Mouse (Mus musculus) lung, adult 2 months (tissue): ENCODE data around the gene Gan. TPM values are rescaled to one million over a fixed set of nuclear protein-coding genes. Genes with fewer than 3 reads are reported as not detected.

Experiments
- DNase-seq: peaks from one replicate; pipeline ENCODE4 v3.0.0; 2022
- H3K4me1 ChIP-seq: fragments of 200-500 bp; 2 replicates; pipeline ENCODE4 v1.6.1; 2011; ENCODE audit warnings: low read length; ENCODE audit not compliant: control insufficient read depth, insufficient read depth
- H3K4me3 ChIP-seq: fragments of 200-500 bp; replicated peaks from 2 replicates; pipeline ENCODE3; 2011; ENCODE audit warnings: low read depth, mild to moderate bottlenecking, control low read depth, low read length; ENCODE audit errors: extremely low read depth
- CTCF ChIP-seq: fragments of 200-500 bp; IDR thresholded peaks from 2 replicates; pipeline ENCODE4 v1.5.1; 2011; ENCODE audit warnings: mild to moderate bottlenecking, low read length, control low read depth; ENCODE audit not compliant: insufficient read depth
- POLR2A ChIP-seq: fragments of 200-500 bp; IDR thresholded peaks from 2 replicates; pipeline ENCODE4 v1.6.1; 2011; ENCODE audit warnings: low read depth, mild to moderate bottlenecking, control low read depth, low read length, borderline replicate concordance; ENCODE audit errors: extremely low read depth
- WGBS: fragments of 180-500 bp; shearing (Covaris S2); methylation state at CpG from one replicate; pipeline ENCODE4 v1.1.7; 2018; 5-methylcytosine and 5-hydroxymethylcytosine counted together
- polyA plus RNA-seq: library from polyadenylated mRNA; depleted of rRNA; stranded (reverse); fragments of >200 nt; gene quantifications from 2 replicates; pipeline ENCODE4 v1.2.3, GENCODE M21; 2012

Gan gene
- polyA plus RNA-seq, 1 experiment, result 8.6 TPM

DNA sequence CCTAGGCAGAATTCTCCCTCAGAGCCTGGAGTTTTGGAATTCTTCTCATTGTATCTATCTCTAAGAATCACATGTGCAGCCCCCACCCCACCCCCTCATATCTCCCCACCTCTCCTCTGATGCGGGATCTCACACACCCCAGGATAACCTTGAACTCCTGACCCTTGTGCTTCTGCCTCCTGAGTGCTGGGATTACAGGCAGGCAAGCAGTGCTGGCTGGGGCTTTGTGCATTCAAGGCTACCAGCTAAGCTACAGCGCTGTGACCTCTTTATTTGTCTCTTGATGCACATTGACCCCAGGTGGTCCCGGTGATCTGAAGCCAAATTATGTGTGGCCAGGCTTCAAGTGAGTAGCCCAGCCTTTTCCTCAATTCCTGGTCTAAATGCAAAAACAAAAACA lies 83.9 kb downstream of the Gan start:
- Histone ChIP-seq H3K4me1 (no peaks in the 10 kb centered on the region), H3K4me3 (no peak overlapping the region)
- DNase-seq, result no peak
- TF ChIP-seq POLR2A (no peak), CTCF (no peak)
- WGBS, result 49% methylated on average over 3 of the region's 3 CpGs

DNA sequence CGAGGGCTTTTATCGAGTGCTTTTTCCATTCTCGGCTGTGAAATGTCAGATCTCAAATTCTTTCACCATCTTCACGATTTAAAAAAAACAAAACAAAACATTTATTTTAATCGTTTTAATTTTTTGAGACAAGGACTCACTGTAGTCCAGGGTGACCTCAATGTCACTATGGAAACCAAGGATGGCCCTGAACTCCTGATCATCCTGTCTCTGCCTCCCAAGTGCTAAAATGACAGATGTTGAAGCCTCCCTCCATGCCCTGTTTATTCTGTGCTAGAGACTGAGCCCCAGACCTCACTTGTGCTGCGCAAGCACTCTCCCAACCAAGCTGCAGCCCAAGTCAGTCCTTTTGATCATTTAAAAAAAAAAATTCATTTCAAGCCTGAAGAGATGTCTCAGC lies 84.4 kb downstream of the Gan start:
- DNase-seq, result no peak
- TF ChIP-seq CTCF (no peak), POLR2A (no peak)
- no peak overlapping the region for H3K4me3 ChIP-seq
- H3K4me1 ChIP-seq, result no peaks in the 10 kb centered on the region
- 65% methylated on average over 6 of the region's 6 CpGs for WGBS

DNA sequence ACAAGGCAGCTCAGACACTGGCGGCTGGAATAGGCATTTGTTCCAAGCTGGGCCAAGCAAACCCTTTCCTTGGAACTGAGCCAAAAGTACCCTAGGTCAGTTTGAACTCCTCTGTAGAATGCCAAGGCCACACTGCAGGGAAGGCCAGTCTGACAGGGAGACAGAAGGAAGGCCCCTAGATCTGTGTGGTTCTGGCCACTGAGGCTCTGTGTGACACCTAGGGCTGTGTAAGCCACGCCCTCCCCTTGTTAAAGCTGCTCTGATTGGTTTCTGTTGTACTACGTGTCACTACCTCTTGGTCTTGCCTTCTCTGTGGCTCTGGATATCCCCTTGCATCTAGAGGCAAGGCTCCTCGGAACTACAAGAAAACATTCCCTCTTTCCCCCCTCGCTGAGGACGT lies 86.7 kb downstream of the Gan start:
- Histone ChIP-seq H3K4me1 (no peaks in the 10 kb centered on the region), H3K4me3 (no peak overlapping the region)
- DNase-seq, result no peak
- WGBS, result 71% methylated on average over 6 of the region's 6 CpGs
- TF ChIP-seq POLR2A, result no peak
- TF ChIP-seq CTCF, result no peak

DNA sequence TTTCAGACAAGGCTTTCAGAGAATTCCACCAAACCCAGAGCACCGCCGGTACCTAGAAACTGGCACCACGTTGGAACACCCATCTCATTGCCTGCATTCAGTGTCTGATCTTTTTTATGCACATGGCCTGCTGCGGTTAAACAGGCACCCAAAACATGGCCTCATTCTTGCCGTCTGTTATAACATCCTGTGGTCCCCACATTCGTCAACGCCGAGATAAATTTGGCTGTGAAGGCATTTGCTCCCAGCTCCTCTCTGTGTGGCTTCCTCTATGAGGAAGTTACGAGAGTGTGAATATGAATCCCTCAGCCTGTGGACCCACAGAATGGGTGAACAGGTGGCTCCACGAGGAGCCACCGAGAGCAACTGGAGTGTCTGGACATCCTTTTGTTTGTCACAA lies 90.4 kb downstream of the Gan start:
- no peak for TF ChIP-seq POLR2A
- TF ChIP-seq CTCF, result no peak

DNA sequence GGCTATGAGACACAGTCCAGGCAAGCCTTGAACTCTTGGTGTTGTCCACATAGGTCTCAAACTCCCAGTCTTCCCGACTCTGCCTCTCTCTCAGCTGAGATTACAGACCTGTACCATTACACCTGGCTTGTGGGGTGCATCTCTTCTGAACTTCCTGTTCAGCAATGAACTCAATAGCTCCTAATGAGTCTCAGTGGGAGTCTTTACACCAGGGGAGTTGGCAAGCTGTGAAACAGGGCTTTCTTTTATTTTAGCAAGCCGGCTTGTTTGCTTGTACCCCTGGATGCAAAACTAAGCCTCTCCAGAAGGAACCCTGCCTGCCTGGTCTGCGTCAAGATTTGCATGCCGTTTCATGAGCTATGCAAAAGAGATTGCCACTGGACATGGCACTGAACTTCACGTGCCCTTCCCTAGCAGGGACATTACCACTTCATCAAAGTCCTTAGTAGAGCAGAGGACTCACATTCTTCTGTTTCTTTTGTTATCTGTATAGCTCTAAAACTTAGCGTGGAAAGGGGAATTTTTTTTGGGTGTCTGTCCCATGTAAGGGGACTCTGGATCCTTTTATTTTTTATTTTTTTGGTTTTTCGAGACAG lies 93.2 kb downstream of the Gan start:
- no peak for DNase-seq
- no peak for TF ChIP-seq CTCF
- no peak for TF ChIP-seq POLR2A
- Histone ChIP-seq H3K4me3 (no peak overlapping the region), H3K4me1 (no peaks in the 10 kb centered on the region)
- 62% methylated on average over 7 of the region's 7 CpGs for WGBS

More for the DNA sequence above, 90.4 kb downstream of the Gan start:
- WGBS, result 47% methylated on average over 11 of the region's 11 CpGs
- Histone ChIP-seq H3K4me3 (no peak overlapping the region), H3K4me1 (no peaks in the 10 kb centered on the region)
- DNase-seq, result no peak

DNA sequence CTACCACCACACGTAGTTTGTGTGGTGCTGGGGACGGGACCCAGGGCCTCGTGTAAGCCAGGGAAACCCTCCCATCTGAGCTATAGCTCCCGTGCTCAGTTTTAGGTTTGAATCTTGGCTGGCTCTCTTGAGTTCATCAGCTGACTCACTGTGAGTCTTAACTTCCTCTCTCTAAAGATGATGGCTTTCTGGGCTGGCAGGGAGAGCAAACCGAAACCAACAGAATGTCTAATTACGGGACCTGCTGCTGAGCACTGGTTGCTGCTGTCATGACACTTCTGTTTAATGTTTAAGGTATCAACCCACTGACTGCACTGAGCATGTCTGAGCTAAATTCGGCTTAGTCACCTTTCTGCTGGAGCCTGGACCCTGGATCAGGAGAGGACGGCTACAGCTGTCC lies 94.7 kb downstream of the Gan start:
- DNase-seq, result no peak
- 87% methylated on average over 8 of the region's 8 CpGs for WGBS
- Histone ChIP-seq H3K4me3 (no peak overlapping the region), H3K4me1 (no peaks in the 10 kb centered on the region)
- no peak for TF ChIP-seq CTCF
- TF ChIP-seq POLR2A, result no peak

DNA sequence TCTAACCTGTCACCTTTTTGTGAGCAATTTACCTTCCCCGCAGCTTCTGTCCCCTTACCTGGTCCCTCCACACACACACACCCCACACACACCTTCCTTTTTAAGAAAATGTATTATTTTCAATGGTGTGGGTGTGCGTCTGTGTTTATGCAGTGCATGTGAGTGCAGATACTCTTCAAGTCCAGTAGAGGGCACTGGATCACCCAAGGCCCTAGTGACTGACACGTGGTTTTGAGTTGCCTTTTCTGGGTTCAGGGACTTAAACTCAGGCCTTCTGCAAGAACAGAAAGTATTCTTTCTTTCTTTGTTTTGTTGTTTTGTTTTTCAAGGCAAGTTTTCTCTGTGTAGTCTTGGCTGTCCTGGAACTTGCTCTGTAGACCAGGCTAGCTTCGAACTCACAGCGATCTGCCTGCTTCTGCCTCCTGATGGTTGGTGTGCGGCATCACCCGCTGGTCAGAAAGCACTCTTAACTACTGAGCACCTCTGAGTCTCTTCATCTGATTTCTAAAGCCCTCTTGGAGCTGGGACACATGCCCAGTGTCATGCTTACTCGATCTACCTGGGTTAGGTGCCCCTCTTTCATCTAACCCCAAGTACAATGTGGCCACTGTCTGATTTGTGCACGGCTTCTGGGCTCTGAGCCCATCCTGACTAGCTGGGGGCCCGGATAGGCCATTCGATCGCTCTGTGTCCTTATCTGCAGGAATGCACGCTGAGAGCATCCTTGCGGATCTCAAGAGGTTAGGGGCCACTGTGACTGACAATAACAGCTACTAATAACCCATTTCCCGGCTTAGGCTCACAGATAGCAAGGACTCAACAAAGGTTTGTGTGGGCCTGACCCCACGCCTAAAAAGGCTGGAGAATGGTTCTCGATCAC lies 95.7 kb downstream of the Gan start:
- WGBS, result 80% methylated on average over 17 of the region's 17 CpGs
- H3K4me1 ChIP-seq, result peaks cover 3% of the 10 kb centered on the region
- DNase-seq, result no peak
- H3K4me3 ChIP-seq, result no peak overlapping the region
- TF ChIP-seq POLR2A (no peak), CTCF (no peak)

DNA sequence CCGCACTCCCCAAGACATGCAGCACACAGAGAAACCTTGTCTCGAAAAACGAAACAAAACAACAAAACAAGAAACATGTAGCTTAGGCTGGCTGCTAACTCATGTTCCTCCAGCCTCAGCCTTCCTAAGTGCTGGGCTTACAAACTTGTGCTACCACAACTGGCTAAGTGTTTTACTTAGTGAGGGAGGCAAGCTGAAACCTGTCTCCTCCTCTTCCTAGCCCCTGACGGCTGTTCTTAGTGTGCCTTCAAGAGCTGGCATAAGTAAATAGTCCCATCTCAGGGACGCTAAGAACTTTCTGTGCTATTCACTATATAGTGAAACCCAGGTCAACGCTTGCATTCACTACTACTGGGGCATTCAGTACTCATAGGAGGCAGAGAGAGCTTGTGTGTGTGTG lies 96.6 kb downstream of the Gan start:
- no peak overlapping the region for H3K4me3 ChIP-seq
- WGBS, result 78% methylated on average over 6 of the region's 6 CpGs
- peaks cover 9% of the 10 kb centered on the region for H3K4me1 ChIP-seq
- TF ChIP-seq CTCF (no peak), POLR2A (no peak)
- DNase-seq, result no peak

DNA sequence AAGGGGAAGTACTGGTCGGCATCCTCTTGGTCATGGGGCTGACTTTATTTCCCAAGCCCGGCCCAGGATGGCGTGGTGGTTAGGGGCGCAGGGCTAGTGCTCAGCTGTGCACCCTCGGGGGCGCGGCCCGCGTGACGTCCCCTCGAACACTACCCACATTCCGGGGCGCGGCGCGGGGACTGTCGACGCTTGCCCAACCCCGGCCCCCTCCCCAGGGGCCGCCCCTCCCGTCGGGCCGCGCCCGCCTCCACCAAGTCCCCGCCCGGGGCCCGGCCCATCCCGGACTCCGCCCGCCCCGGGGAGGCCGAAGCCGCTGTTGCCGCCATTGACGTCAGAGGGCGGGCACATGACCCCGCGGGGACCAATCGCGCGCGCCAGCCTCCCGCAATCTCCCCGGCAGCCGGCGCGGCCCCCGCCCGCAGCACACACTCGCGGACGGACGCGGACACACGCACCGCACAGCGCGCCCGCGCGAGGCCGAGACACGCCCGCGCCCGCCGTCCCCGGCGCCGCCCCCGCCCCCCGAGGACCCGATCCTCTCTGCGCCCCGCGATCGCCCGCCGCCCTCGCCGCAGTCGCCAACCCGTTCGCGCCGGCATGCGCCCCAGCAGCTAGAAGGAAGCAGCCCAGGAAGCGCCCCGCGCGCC lies 98.5 kb downstream of the Gan start:
- 1% methylated on average over 80 of the region's 92 CpGs for WGBS
- TF ChIP-seq CTCF, result no peak
- TF ChIP-seq POLR2A, result peak; percentile 67; the same call in 1 of the 2 replicates
- H3K4me1 ChIP-seq, result peaks cover 19% of the 10 kb centered on the region
- DNase-seq, result peak; percentile 95
- H3K4me3 ChIP-seq, result peak overlapping the region; percentile 94
